Mouse (Mus musculus) C2C12 (cell line): ENCODE results near the gene Adamts12.

Experiments used
- CTCF ChIP-seq: IDR thresholded peaks from one replicate; pipeline ENCODE4 v1.5.1; 2011; ENCODE audit not compliant: control insufficient read depth, insufficient read depth, insufficient read length
- MAX ChIP-seq: IDR thresholded peaks from one replicate; pipeline ENCODE4 v1.6.1; 2011; ENCODE audit warnings: mild to moderate bottlenecking, control low read depth
- MYOD1 ChIP-seq: IDR thresholded peaks from one replicate; pipeline ENCODE4 v1.6.1; 2011; ENCODE audit warnings: low read depth; ENCODE audit not compliant: control insufficient read depth, insufficient read length
- MYOG ChIP-seq: IDR thresholded peaks from one replicate; pipeline ENCODE4 v1.6.1; 2011; ENCODE audit not compliant: control insufficient read depth, insufficient read length; ENCODE audit errors: extremely low read depth
- USF1 ChIP-seq: IDR thresholded peaks from one replicate; pipeline ENCODE4 v1.6.1; 2011; ENCODE audit warnings: low read depth, mild to moderate bottlenecking, control low read depth, moderate library complexity

DNA sequence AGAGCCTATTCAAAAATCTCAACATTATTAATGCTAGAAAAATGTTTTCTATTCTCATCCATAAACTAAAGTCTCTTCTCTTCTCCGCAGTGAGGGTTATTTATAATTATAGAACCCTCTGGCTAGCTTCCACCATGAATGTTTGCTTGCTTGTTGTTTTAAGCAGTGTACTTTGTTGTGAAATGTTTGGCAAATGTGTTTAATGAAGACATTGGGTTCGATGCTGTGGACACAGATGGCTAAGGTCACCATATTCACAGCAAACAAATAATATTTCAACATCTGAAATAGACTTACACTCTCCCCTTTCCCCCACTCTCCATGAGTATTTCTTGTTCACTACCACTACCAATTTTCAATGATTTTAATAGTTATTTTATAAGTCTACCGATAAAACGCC, 125.9 kb downstream of the Adamts12 start:
- TF ChIP-seq CTCF (no peak), USF1 (no peak), MAX (no peak), MYOG (no peak), MYOD1 (no peak)
